Mouse (Mus musculus): ENCODE results near the gene Mpzl2.

The Mpzl2 gene

GRCm38 (mm10) chr9:45039499-45039898 is at the start of gene Mpzl2:
Mpzl2 (plus strand) TSS chr9:45039799.
- no peak for DNase-seq (ENCODE audit: low read depth, low spot score)

- DNase-seq (ENCODE audit: low read depth, low spot score), result no peak
Observed at GRCm38 (mm10) chr9:44991821-44992220, 47.8 kb upstream of the Mpzl2 start.

- DNase-seq (ENCODE audit: low read depth, low spot score), result peak; percentile 68
Observed at GRCm38 (mm10) chr9:44992271-44992670, 47.3 kb upstream of the Mpzl2 start.

- DNase-seq (ENCODE audit: low read depth, low spot score), result peak; percentile 6
Observed at GRCm38 (mm10) chr9:44993268-44993667, 46.3 kb upstream of the Mpzl2 start.

- DNase-seq (ENCODE audit: low read depth, low spot score), result no peak
Observed at GRCm38 (mm10) chr9:44994962-44995361, 44.6 kb upstream of the Mpzl2 start.

- DNase-seq (ENCODE audit: low read depth, low spot score), result no peak
Observed at GRCm38 (mm10) chr9:44996590-44996989, 43.0 kb upstream of the Mpzl2 start.

GRCm38 (mm10) chr9:44998138-44998537 is 41.5 kb upstream of the Mpzl2 start:
- DNase-seq (ENCODE audit: low read depth, low spot score), result no peak

GRCm38 (mm10) chr9:44999171-44999570 is 40.4 kb upstream of the Mpzl2 start:
- DNase-seq (ENCODE audit: low read depth, low spot score), result peak; percentile 81

- no peak for DNase-seq (ENCODE audit: low read depth, low spot score)
Observed at GRCm38 (mm10) chr9:44999776-45000175, 39.8 kb upstream of the Mpzl2 start.

- no peak for DNase-seq (ENCODE audit: low read depth, low spot score)
Observed at GRCm38 (mm10) chr9:45000249-45000648, 39.4 kb upstream of the Mpzl2 start.

- no peak for DNase-seq (ENCODE audit: low read depth, low spot score)
Observed at GRCm38 (mm10) chr9:45007404-45007803, 32.2 kb upstream of the Mpzl2 start.

- no peak for DNase-seq (ENCODE audit: low read depth, low spot score)
Observed at GRCm38 (mm10) chr9:45008342-45008741, 31.3 kb upstream of the Mpzl2 start.

- no peak for DNase-seq (ENCODE audit: low read depth, low spot score)
Observed at GRCm38 (mm10) chr9:45009180-45010078, 30.2 kb upstream of the Mpzl2 start, which contains the start of gene Cd3e. Cd3e (minus strand) TSS chr9:45009627.

- no peak for DNase-seq (ENCODE audit: low read depth, low spot score)
Observed at GRCm38 (mm10) chr9:45010461-45010860, 29.1 kb upstream of the Mpzl2 start.

GRCm38 (mm10) chr9:45011291-45011690 is 28.3 kb upstream of the Mpzl2 start:
- no peak for DNase-seq (ENCODE audit: low read depth, low spot score)

- DNase-seq (ENCODE audit: low read depth, low spot score), result no peak
Observed at GRCm38 (mm10) chr9:45014879-45015278, 24.7 kb upstream of the Mpzl2 start.

GRCm38 (mm10) chr9:45015841-45016240 is 23.8 kb upstream of the Mpzl2 start:
- DNase-seq (ENCODE audit: low read depth, low spot score), result no peak

- peak; percentile 59 for DNase-seq (ENCODE audit: low read depth, low spot score)
Observed at GRCm38 (mm10) chr9:45018031-45018430, 21.6 kb upstream of the Mpzl2 start.

- peak; percentile 89 for DNase-seq (ENCODE audit: low read depth, low spot score)
Observed at GRCm38 (mm10) chr9:45022800-45023199, 16.8 kb upstream of the Mpzl2 start.

GRCm38 (mm10) chr9:45023638-45024037 is 16.0 kb upstream of the Mpzl2 start:
- DNase-seq (ENCODE audit: low read depth, low spot score), result no peak

GRCm38 (mm10) chr9:45024187-45024586 is 15.4 kb upstream of the Mpzl2 start:
- no peak for DNase-seq (ENCODE audit: low read depth, low spot score)

GRCm38 (mm10) chr9:45027376-45027775 is 12.2 kb upstream of the Mpzl2 start:
- DNase-seq (ENCODE audit: low read depth, low spot score), result no peak

GRCm38 (mm10) chr9:45030341-45030740 is 9.3 kb upstream of the Mpzl2 start:
- DNase-seq (ENCODE audit: low read depth, low spot score), result no peak
